Mouse (Mus musculus): Measurements from ENCODE around the gene Plch2. TPM values are rescaled to one million over a fixed set of nuclear protein-coding genes. Genes with fewer than 3 reads are reported as not detected.
"Not testable (repeated sequence)": the region's sequence is repeated elsewhere in the genome, so short reads cannot be mapped to it uniquely, and the experiment has no call there.

Gene Plch2
- polyA plus RNA-seq, 1 experiment from 2014 or later, result 3.1 TPM

GRCm38 (mm10) chr4:155078808-155079207, 22.2 kb upstream of the Plch2 start:
- not testable (repeated sequence) for H3K27me3 ChIP-seq (ENCODE audit: control insufficient read depth, insufficient read depth, low read length); ATAC-seq (ENCODE audit: low FRiP score, low TSS enrichment); H3K9ac ChIP-seq (ENCODE audit: low read depth, low read length); H3K27ac ChIP-seq (ENCODE audit: low read depth, low read length); H3K9me3 ChIP-seq (ENCODE audit: control insufficient read depth, low read length); H3K4me2 ChIP-seq (replicated peaks; ENCODE audit: low read depth, low read length); H3K4me3 ChIP-seq (ENCODE audit: low read length); H3K4me1 ChIP-seq (ENCODE audit: control insufficient read depth, insufficient read depth, low read length)
- peaks cover 86% of the 10 kb centered on the region for H3K36me3 ChIP-seq (ENCODE audit: control insufficient read depth, insufficient read depth, low read length)
- 89% methylated on average over 10 of the region's 10 CpGs for WGBS

DNA sequence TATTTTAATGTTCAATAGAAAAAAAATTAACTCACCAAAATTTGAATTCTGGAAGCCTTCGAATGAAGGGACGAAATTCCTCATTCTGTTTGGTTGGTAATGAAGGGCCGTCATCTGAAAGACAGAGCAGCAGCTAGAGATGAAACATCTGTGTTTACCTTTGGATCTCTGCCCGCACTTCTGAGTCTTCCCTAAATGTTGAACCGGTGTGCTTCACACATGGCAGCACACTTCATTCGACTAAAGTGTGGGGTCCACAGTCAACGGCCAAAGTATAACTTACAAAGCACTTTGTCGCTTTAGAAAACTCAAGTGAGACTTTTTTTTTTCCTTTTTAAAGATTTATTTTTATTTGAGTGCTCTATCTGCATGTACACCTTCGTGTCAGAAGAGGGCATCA, 20.1 kb upstream of the Plch2 start:
- ATAC-seq (ENCODE audit: low FRiP score, low TSS enrichment), result no peak
- Histone ChIP-seq H3K9me3 (ENCODE audit: control insufficient read depth, low read length) (no peaks in the 10 kb centered on the region), H3K4me3 (ENCODE audit: low read length) (no peak overlapping the region), H3K9ac (ENCODE audit: low read depth, low read length) (no peak overlapping the region), H3K36me3 (ENCODE audit: control insufficient read depth, insufficient read depth, low read length) (peaks cover 90% of the 10 kb centered on the region), H3K4me2 (replicated peaks; ENCODE audit: low read depth, low read length) (no peak overlapping the region), H3K27me3 (ENCODE audit: control insufficient read depth, insufficient read depth, low read length) (no peaks in the 10 kb centered on the region), H3K27ac (ENCODE audit: low read depth, low read length) (no peak overlapping the region), H3K4me1 (ENCODE audit: control insufficient read depth, insufficient read depth, low read length) (no peaks in the 10 kb centered on the region)
- WGBS, result 76% methylated on average over 9 of the region's 9 CpGs

GRCm38 (mm10) chr4:155075813-155076212, 19.2 kb upstream of the Plch2 start:
- Histone ChIP-seq H3K27ac (ENCODE audit: low read depth, low read length) (no peak overlapping the region), H3K4me3 (ENCODE audit: low read length) (no peak overlapping the region), H3K36me3 (ENCODE audit: control insufficient read depth, insufficient read depth, low read length) (peaks cover 92% of the 10 kb centered on the region), H3K9ac (ENCODE audit: low read depth, low read length) (no peak overlapping the region), H3K9me3 (ENCODE audit: control insufficient read depth, low read length) (no peaks in the 10 kb centered on the region), H3K4me2 (replicated peaks; ENCODE audit: low read depth, low read length) (no peak overlapping the region), H3K27me3 (ENCODE audit: control insufficient read depth, insufficient read depth, low read length) (no peaks in the 10 kb centered on the region), H3K4me1 (ENCODE audit: control insufficient read depth, insufficient read depth, low read length) (no peaks in the 10 kb centered on the region)
- no peak for ATAC-seq (ENCODE audit: low FRiP score, low TSS enrichment)
- WGBS, result 94% methylated on average over 2 of the region's 2 CpGs

DNA sequence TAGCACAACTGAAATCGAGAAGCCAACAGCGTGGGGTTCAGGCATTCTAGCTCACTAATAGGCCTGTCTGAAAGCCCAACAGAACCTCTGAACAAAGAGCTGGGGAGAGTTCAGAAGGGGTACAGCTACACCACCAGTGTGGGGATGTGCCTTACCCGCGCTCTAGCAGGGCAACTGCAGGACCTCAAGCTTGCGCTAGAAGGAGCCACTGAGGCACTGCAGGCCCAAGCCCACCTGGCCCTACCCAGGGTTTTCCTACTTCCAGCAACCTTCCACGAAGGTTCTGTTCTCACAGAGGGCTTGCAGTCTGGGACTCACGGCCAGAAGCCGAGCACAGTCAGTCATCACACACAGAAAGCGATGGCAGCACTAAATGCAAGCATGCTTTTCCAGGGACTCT, 18.6 kb upstream of the Plch2 start:
- no peak for ATAC-seq (ENCODE audit: low FRiP score, low TSS enrichment)
- no peak overlapping the region for H3K4me2 ChIP-seq (replicated peaks; ENCODE audit: low read depth, low read length)
- H3K36me3 ChIP-seq (ENCODE audit: control insufficient read depth, insufficient read depth, low read length), result peaks cover 92% of the 10 kb centered on the region
- H3K27me3 ChIP-seq (ENCODE audit: control insufficient read depth, insufficient read depth, low read length), result no peaks in the 10 kb centered on the region
- H3K9me3 ChIP-seq (ENCODE audit: control insufficient read depth, low read length), result no peaks in the 10 kb centered on the region
- H3K4me1 ChIP-seq (ENCODE audit: control insufficient read depth, insufficient read depth, low read length), result no peaks in the 10 kb centered on the region
- 88% methylated on average over 9 of the region's 9 CpGs for WGBS
- H3K9ac ChIP-seq (ENCODE audit: low read depth, low read length), result no peak overlapping the region
- H3K4me3 ChIP-seq (ENCODE audit: low read length), result no peak overlapping the region
- H3K27ac ChIP-seq (ENCODE audit: low read depth, low read length), result no peak overlapping the region

DNA sequence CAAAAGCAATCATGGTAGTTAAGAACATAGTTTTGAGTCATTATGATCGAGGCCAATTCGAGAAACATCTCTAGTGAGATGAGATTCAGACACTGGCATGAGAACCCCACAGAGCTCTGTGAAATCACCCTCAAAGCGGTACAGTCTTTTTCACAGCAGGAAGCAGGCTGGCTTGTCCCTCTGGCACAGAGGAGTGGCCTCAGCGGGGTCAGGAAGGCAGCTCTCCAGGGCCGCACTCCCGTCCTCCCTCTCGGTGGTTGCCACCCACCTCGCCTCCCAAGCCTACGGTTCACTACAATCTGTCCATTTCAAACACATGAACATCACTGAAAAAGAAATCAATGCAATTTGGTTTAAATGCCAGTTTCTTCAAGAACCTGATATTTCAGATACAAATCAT, 17.8 kb upstream of the Plch2 start:
- 80% methylated on average over 9 of the region's 9 CpGs for WGBS
- peaks cover 92% of the 10 kb centered on the region for H3K36me3 ChIP-seq (ENCODE audit: control insufficient read depth, insufficient read depth, low read length)
- no peaks in the 10 kb centered on the region for H3K4me1 ChIP-seq (ENCODE audit: control insufficient read depth, insufficient read depth, low read length)
- no peaks in the 10 kb centered on the region for H3K27me3 ChIP-seq (ENCODE audit: control insufficient read depth, insufficient read depth, low read length)
- H3K4me3 ChIP-seq (ENCODE audit: low read length), result no peak overlapping the region
- H3K4me2 ChIP-seq (replicated peaks; ENCODE audit: low read depth, low read length), result no peak overlapping the region
- H3K9ac ChIP-seq (ENCODE audit: low read depth, low read length), result no peak overlapping the region
- no peaks in the 10 kb centered on the region for H3K9me3 ChIP-seq (ENCODE audit: control insufficient read depth, low read length)
- ATAC-seq (ENCODE audit: low FRiP score, low TSS enrichment), result no peak
- no peak overlapping the region for H3K27ac ChIP-seq (ENCODE audit: low read depth, low read length)

DNA sequence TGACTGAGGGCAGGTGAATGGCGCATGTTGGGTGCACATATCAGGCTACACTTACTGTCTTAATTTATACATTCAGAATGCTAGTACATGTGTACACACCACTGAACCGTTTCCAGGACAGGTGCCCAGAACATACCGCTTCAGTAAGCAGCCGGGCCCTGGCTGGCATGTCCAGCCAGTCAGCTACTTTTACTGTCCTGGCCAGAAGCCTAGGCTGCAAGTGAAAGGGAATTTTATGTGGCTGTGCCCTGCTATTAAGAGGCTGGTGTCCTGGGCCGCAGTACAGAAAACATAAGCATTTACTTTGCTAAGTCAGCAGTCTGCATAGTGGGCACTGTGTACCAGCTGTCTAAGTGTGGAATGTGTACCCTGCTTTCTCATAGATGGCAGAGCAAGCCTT, 14.3 kb upstream of the Plch2 start:
- 91% methylated on average over 5 of the region's 5 CpGs for WGBS
- Histone ChIP-seq H3K27ac (ENCODE audit: low read depth, low read length) (no peak overlapping the region), H3K36me3 (ENCODE audit: control insufficient read depth, insufficient read depth, low read length) (peaks cover 74% of the 10 kb centered on the region), H3K4me3 (ENCODE audit: low read length) (no peak overlapping the region), H3K27me3 (ENCODE audit: control insufficient read depth, insufficient read depth, low read length) (no peaks in the 10 kb centered on the region), H3K9me3 (ENCODE audit: control insufficient read depth, low read length) (no peaks in the 10 kb centered on the region), H3K4me2 (replicated peaks; ENCODE audit: low read depth, low read length) (no peak overlapping the region), H3K4me1 (ENCODE audit: control insufficient read depth, insufficient read depth, low read length) (peaks cover 8% of the 10 kb centered on the region; the same call in 1 of the 2 replicates), H3K9ac (ENCODE audit: low read depth, low read length) (no peak overlapping the region)
- ATAC-seq (ENCODE audit: low FRiP score, low TSS enrichment), result no peak

DNA sequence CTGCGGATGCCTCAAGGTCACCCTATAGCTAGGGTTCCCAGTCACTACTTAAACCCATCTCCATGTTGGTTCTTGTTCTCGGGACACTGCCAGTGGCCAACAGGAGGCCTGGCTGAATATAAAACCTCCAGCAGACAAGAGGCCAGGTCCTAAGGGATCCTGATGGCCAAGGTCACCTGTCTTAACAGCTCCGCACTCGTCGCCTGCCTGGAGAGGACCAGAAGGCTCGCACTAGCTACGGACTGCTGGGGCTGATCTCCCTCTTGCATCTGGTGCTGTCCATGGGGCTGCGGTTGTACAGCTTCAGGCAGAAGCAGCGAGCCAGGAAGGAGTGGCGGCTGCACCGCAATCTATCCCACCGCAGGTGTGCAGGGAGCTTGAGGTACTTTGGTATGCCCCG, 13.6 kb upstream of the Plch2 start:
- Histone ChIP-seq H3K27ac (ENCODE audit: low read depth, low read length) (no peak overlapping the region), H3K9me3 (ENCODE audit: control insufficient read depth, low read length) (no peaks in the 10 kb centered on the region), H3K4me1 (ENCODE audit: control insufficient read depth, insufficient read depth, low read length) (peaks cover 8% of the 10 kb centered on the region; the same call in 1 of the 2 replicates), H3K4me2 (replicated peaks; ENCODE audit: low read depth, low read length) (no peak overlapping the region), H3K36me3 (ENCODE audit: control insufficient read depth, insufficient read depth, low read length) (peaks cover 67% of the 10 kb centered on the region), H3K27me3 (ENCODE audit: control insufficient read depth, insufficient read depth, low read length) (no peaks in the 10 kb centered on the region), H3K9ac (ENCODE audit: low read depth, low read length) (no peak overlapping the region), H3K4me3 (ENCODE audit: low read length) (no peak overlapping the region)
- no peak for ATAC-seq (ENCODE audit: low FRiP score, low TSS enrichment)
- 91% methylated on average over 13 of the region's 13 CpGs for WGBS

DNA sequence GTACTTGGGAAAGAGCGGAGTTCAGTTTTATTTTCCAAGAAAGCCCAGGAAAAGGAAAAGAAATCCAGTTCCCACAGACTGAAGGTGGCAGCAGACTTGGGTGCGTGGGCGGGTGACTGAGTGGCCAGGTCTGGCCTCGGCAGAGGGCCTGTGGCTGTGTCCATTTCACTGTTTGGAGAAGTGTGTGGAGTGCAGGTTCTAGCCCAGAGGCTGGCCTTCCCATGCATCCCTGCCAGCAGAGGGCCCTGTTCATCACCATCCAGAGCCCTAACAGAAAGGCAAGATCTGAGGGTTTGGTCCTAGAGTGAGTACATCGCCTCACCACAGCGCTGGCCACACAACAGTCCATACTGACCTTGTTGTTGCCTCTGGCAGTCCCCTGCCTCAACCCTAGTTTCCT, 12.6 kb upstream of the Plch2 start:
- no peak for ATAC-seq (ENCODE audit: low FRiP score, low TSS enrichment)
- Histone ChIP-seq H3K9ac (ENCODE audit: low read depth, low read length) (no peak overlapping the region), H3K36me3 (ENCODE audit: control insufficient read depth, insufficient read depth, low read length) (peaks cover 56% of the 10 kb centered on the region), H3K4me3 (ENCODE audit: low read length) (no peak overlapping the region), H3K4me2 (replicated peaks; ENCODE audit: low read depth, low read length) (no peak overlapping the region), H3K27me3 (ENCODE audit: control insufficient read depth, insufficient read depth, low read length) (no peaks in the 10 kb centered on the region), H3K4me1 (ENCODE audit: control insufficient read depth, insufficient read depth, low read length) (peaks cover 8% of the 10 kb centered on the region; the same call in 1 of the 2 replicates), H3K9me3 (ENCODE audit: control insufficient read depth, low read length) (no peaks in the 10 kb centered on the region), H3K27ac (ENCODE audit: low read depth, low read length) (no peak overlapping the region)
- WGBS, result 79% methylated on average over 6 of the region's 6 CpGs

GRCm38 (mm10) chr4:155068357-155068972, 11.9 kb upstream of the Plch2 start:
- H3K27ac ChIP-seq (ENCODE audit: low read depth, low read length), result no peak overlapping the region
- WGBS, result 92% methylated on average over 20 of the region's 20 CpGs
- no peaks in the 10 kb centered on the region for H3K27me3 ChIP-seq (ENCODE audit: control insufficient read depth, insufficient read depth, low read length)
- no peak overlapping the region for H3K4me2 ChIP-seq (replicated peaks; ENCODE audit: low read depth, low read length)
- H3K4me1 ChIP-seq (ENCODE audit: control insufficient read depth, insufficient read depth, low read length), result peaks cover 8% of the 10 kb centered on the region; the same call in 1 of the 2 replicates
- H3K9ac ChIP-seq (ENCODE audit: low read depth, low read length), result peak overlapping the region; percentile 82; the same call in 1 of the 2 replicates
- H3K36me3 ChIP-seq (ENCODE audit: control insufficient read depth, insufficient read depth, low read length), result peaks cover 49% of the 10 kb centered on the region
- H3K4me3 ChIP-seq (ENCODE audit: low read length), result no peak overlapping the region
- no peak for ATAC-seq (ENCODE audit: low FRiP score, low TSS enrichment)
- no peaks in the 10 kb centered on the region for H3K9me3 ChIP-seq (ENCODE audit: control insufficient read depth, low read length)
